Mouse (Mus musculus): Measurements from ENCODE around the gene Mdm2. TPM values are rescaled to one million over a fixed set of nuclear protein-coding genes. Genes with fewer than 3 reads are reported as not detected.

Gene Mdm2
- polyA plus RNA-seq, 1 experiment from 2014 or later: 20.7 TPM

GRCm38 (mm10) chr10:117648643-117649042 lies 61.9 kb downstream of the Mdm2 start:
- Histone ChIP-seq H3K9me3 (replicated peaks; ENCODE audit: control insufficient read depth, low read length) (no peaks in the 10 kb centered on the region), H3K4me2 (ENCODE audit: low read depth, low read length) (no peak overlapping the region), H3K9ac (ENCODE audit: low read depth, low read length) (no peak overlapping the region), H3K36me3 (ENCODE audit: control insufficient read depth, insufficient read depth) (no peaks in the 10 kb centered on the region), H3K27ac (ENCODE audit: low read length) (no peak overlapping the region), H3K27me3 (ENCODE audit: control insufficient read depth, insufficient read depth, low read depth, low read length) (no peaks in the 10 kb centered on the region), H3K4me3 (ENCODE audit: low read depth, low read length) (no peak overlapping the region), H3K4me1 (ENCODE audit: control insufficient read depth, low read depth, low read length) (no peaks in the 10 kb centered on the region)
- 60% methylated on average over 3 of the region's 3 CpGs for WGBS (ENCODE audit: insufficient replicate concordance)
- no peak for ATAC-seq (ENCODE audit: low read depth)

GRCm38 (mm10) chr10:117647964-117648472 lies 62.5 kb downstream of the Mdm2 start:
- Histone ChIP-seq H3K9ac (ENCODE audit: low read depth, low read length) (no peak overlapping the region), H3K27ac (ENCODE audit: low read length) (no peak overlapping the region), H3K4me3 (ENCODE audit: low read depth, low read length) (no peak overlapping the region), H3K9me3 (replicated peaks; ENCODE audit: control insufficient read depth, low read length) (no peaks in the 10 kb centered on the region), H3K4me1 (ENCODE audit: control insufficient read depth, low read depth, low read length) (no peaks in the 10 kb centered on the region), H3K27me3 (ENCODE audit: control insufficient read depth, insufficient read depth, low read depth, low read length) (no peaks in the 10 kb centered on the region), H3K4me2 (ENCODE audit: low read depth, low read length) (no peak overlapping the region), H3K36me3 (ENCODE audit: control insufficient read depth, insufficient read depth) (no peaks in the 10 kb centered on the region)
- WGBS (ENCODE audit: insufficient replicate concordance): 73% methylated on average over 2 of the region's 2 CpGs
- ATAC-seq (ENCODE audit: low read depth): no peak

GRCm38 (mm10) chr10:117647158-117647505 lies 63.4 kb downstream of the Mdm2 start:
- no peaks in the 10 kb centered on the region for H3K4me1 ChIP-seq (ENCODE audit: control insufficient read depth, low read depth, low read length)
- H3K4me2 ChIP-seq (ENCODE audit: low read depth, low read length): no peak overlapping the region
- WGBS (ENCODE audit: insufficient replicate concordance): 70% methylated on average over 13 of the region's 13 CpGs
- no peak for ATAC-seq (ENCODE audit: low read depth)
- H3K4me3 ChIP-seq (ENCODE audit: low read depth, low read length): no peak overlapping the region
- H3K9ac ChIP-seq (ENCODE audit: low read depth, low read length): no peak overlapping the region
- no peaks in the 10 kb centered on the region for H3K36me3 ChIP-seq (ENCODE audit: control insufficient read depth, insufficient read depth)
- H3K27ac ChIP-seq (ENCODE audit: low read length): no peak overlapping the region
- no peaks in the 10 kb centered on the region for H3K27me3 ChIP-seq (ENCODE audit: control insufficient read depth, insufficient read depth, low read depth, low read length)
- H3K9me3 ChIP-seq (replicated peaks; ENCODE audit: control insufficient read depth, low read length): no peaks in the 10 kb centered on the region

GRCm38 (mm10) chr10:117646482-117647157 lies 63.9 kb downstream of the Mdm2 start:
- H3K9me3 ChIP-seq (replicated peaks; ENCODE audit: control insufficient read depth, low read length): no peaks in the 10 kb centered on the region
- ATAC-seq (ENCODE audit: low read depth): no peak
- 63% methylated on average over 5 of the region's 5 CpGs for WGBS (ENCODE audit: insufficient replicate concordance)
- H3K27me3 ChIP-seq (ENCODE audit: control insufficient read depth, insufficient read depth, low read depth, low read length): no peaks in the 10 kb centered on the region
- no peak overlapping the region for H3K27ac ChIP-seq (ENCODE audit: low read length)
- H3K9ac ChIP-seq (ENCODE audit: low read depth, low read length): no peak overlapping the region
- no peaks in the 10 kb centered on the region for H3K36me3 ChIP-seq (ENCODE audit: control insufficient read depth, insufficient read depth)
- no peak overlapping the region for H3K4me3 ChIP-seq (ENCODE audit: low read depth, low read length)
- no peaks in the 10 kb centered on the region for H3K4me1 ChIP-seq (ENCODE audit: control insufficient read depth, low read depth, low read length)
- H3K4me2 ChIP-seq (ENCODE audit: low read depth, low read length): no peak overlapping the region

- no peak overlapping the region for H3K4me2 ChIP-seq (ENCODE audit: low read depth, low read length)
These were observed 65.0 kb downstream of the Mdm2 start for GRCm38 (mm10) chr10:117645487-117645964.

GRCm38 (mm10) chr10:117644828-117645227 lies 65.7 kb downstream of the Mdm2 start:
- Histone ChIP-seq H3K9me3 (replicated peaks; ENCODE audit: control insufficient read depth, low read length) (no peaks in the 10 kb centered on the region), H3K4me2 (ENCODE audit: low read depth, low read length) (no peak overlapping the region), H3K4me1 (ENCODE audit: control insufficient read depth, low read depth, low read length) (no peaks in the 10 kb centered on the region; the same call in 1 of the 2 replicates), H3K27ac (ENCODE audit: low read length) (no peak overlapping the region), H3K9ac (ENCODE audit: low read depth, low read length) (no peak overlapping the region), H3K4me3 (ENCODE audit: low read depth, low read length) (no peak overlapping the region), H3K36me3 (ENCODE audit: control insufficient read depth, insufficient read depth) (no peaks in the 10 kb centered on the region), H3K27me3 (ENCODE audit: control insufficient read depth, insufficient read depth, low read depth, low read length) (no peaks in the 10 kb centered on the region)
- WGBS (ENCODE audit: insufficient replicate concordance): 70% methylated on average over 11 of the region's 11 CpGs
- ATAC-seq (ENCODE audit: low read depth): no peak

More at GRCm38 (mm10) chr10:117645487-117645964, 65.0 kb downstream of the Mdm2 start:
- ATAC-seq (ENCODE audit: low read depth): no peak
- H3K9ac ChIP-seq (ENCODE audit: low read depth, low read length): no peak overlapping the region
- H3K27ac ChIP-seq (ENCODE audit: low read length): no peak overlapping the region
- no peaks in the 10 kb centered on the region for H3K27me3 ChIP-seq (ENCODE audit: control insufficient read depth, insufficient read depth, low read depth, low read length)
- H3K36me3 ChIP-seq (ENCODE audit: control insufficient read depth, insufficient read depth): no peaks in the 10 kb centered on the region
- no peaks in the 10 kb centered on the region for H3K9me3 ChIP-seq (replicated peaks; ENCODE audit: control insufficient read depth, low read length)
- no peak overlapping the region for H3K4me3 ChIP-seq (ENCODE audit: low read depth, low read length)
- no peaks in the 10 kb centered on the region for H3K4me1 ChIP-seq (ENCODE audit: control insufficient read depth, low read depth, low read length)
- WGBS (ENCODE audit: insufficient replicate concordance): 59% methylated on average over 7 of the region's 7 CpGs

GRCm38 (mm10) chr10:117644429-117644748 lies 66.2 kb downstream of the Mdm2 start:
- Histone ChIP-seq H3K9ac (ENCODE audit: low read depth, low read length) (no peak overlapping the region), H3K4me1 (ENCODE audit: control insufficient read depth, low read depth, low read length) (no peaks in the 10 kb centered on the region; the same call in 1 of the 2 replicates), H3K4me3 (ENCODE audit: low read depth, low read length) (no peak overlapping the region), H3K27ac (ENCODE audit: low read length) (no peak overlapping the region), H3K4me2 (ENCODE audit: low read depth, low read length) (no peak overlapping the region), H3K9me3 (replicated peaks; ENCODE audit: control insufficient read depth, low read length) (no peaks in the 10 kb centered on the region), H3K27me3 (ENCODE audit: control insufficient read depth, insufficient read depth, low read depth, low read length) (no peaks in the 10 kb centered on the region), H3K36me3 (ENCODE audit: control insufficient read depth, insufficient read depth) (no peaks in the 10 kb centered on the region)
- ATAC-seq (ENCODE audit: low read depth): no peak
- 75% methylated on average over 8 of the region's 8 CpGs for WGBS (ENCODE audit: insufficient replicate concordance)

- H3K27ac ChIP-seq (ENCODE audit: low read length): no peak overlapping the region
- no peak overlapping the region for H3K4me2 ChIP-seq (ENCODE audit: low read depth, low read length)
- H3K9ac ChIP-seq (ENCODE audit: low read depth, low read length): no peak overlapping the region
- ATAC-seq (ENCODE audit: low read depth): no peak
- H3K27me3 ChIP-seq (ENCODE audit: control insufficient read depth, insufficient read depth, low read depth, low read length): no peaks in the 10 kb centered on the region
- WGBS (ENCODE audit: insufficient replicate concordance): 67% methylated on average over 12 of the region's 12 CpGs
- no peaks in the 10 kb centered on the region; the same call in 1 of the 2 replicates for H3K4me1 ChIP-seq (ENCODE audit: control insufficient read depth, low read depth, low read length)
- H3K4me3 ChIP-seq (ENCODE audit: low read depth, low read length): no peak overlapping the region
- no peaks in the 10 kb centered on the region for H3K36me3 ChIP-seq (ENCODE audit: control insufficient read depth, insufficient read depth)
- no peaks in the 10 kb centered on the region for H3K9me3 ChIP-seq (replicated peaks; ENCODE audit: control insufficient read depth, low read length)
These were observed 66.7 kb downstream of the Mdm2 start for GRCm38 (mm10) chr10:117643711-117644428.

- H3K36me3 ChIP-seq (ENCODE audit: control insufficient read depth, insufficient read depth): no peaks in the 10 kb centered on the region
- H3K27me3 ChIP-seq (ENCODE audit: control insufficient read depth, insufficient read depth, low read depth, low read length): no peaks in the 10 kb centered on the region
- H3K4me2 ChIP-seq (ENCODE audit: low read depth, low read length): no peak overlapping the region
- H3K9me3 ChIP-seq (replicated peaks; ENCODE audit: control insufficient read depth, low read length): no peaks in the 10 kb centered on the region
- H3K4me3 ChIP-seq (ENCODE audit: low read depth, low read length): no peak overlapping the region
- no peak overlapping the region for H3K27ac ChIP-seq (ENCODE audit: low read length)
- 58% methylated on average over 6 of the region's 6 CpGs for WGBS (ENCODE audit: insufficient replicate concordance)
- H3K4me1 ChIP-seq (ENCODE audit: control insufficient read depth, low read depth, low read length): no peaks in the 10 kb centered on the region; the same call in 1 of the 2 replicates
- H3K9ac ChIP-seq (ENCODE audit: low read depth, low read length): no peak overlapping the region
- ATAC-seq (ENCODE audit: low read depth): no peak
These were observed 67.3 kb downstream of the Mdm2 start for GRCm38 (mm10) chr10:117643302-117643701.
